Mouse (Mus musculus) liver, embryonic 15.5 days (tissue): ENCODE results near the gene Ovol1. TPM values are rescaled to one million over a fixed set of nuclear protein-coding genes. Genes with fewer than 3 reads are reported as not detected.

ENCODE experiments used
- polyA plus RNA-seq: library from polyadenylated mRNA; unstranded; fragments of >200 nt; fragmentation: Nextera tagmentation; extraction: Ambion mirVana; gene quantifications from 2 replicates; pipeline ENCODE4 v1.2.1, GENCODE M21; 2015

Gene Ovol1
- polyA plus RNA-seq, 1 experiment from 2014 or later: not detected

Other genes with a start within 250 kb of the Ovol1 start
- not detected in 2 replicates for gene Catsper1, start 224.9 kb downstream of the Ovol1 start, polyA plus RNA-seq
- gene Cst6, start 211.1 kb downstream of the Ovol1 start, polyA plus RNA-seq: not detected in 2 replicates
- 26.0 and 26.5 TPM in 2 replicates for gene Eif1ad, start 193.9 kb downstream of the Ovol1 start, polyA plus RNA-seq
- 216 and 231 TPM in 2 replicates for gene Banf1, start 193.5 kb downstream of the Ovol1 start, polyA plus RNA-seq
- 26.5 and 31.5 TPM in 2 replicates for gene Sart1, start 171.9 kb downstream of the Ovol1 start, polyA plus RNA-seq
- gene Tsga10ip, start 158.1 kb downstream of the Ovol1 start, polyA plus RNA-seq: 0.46 TPM in 1 of 2 replicates, not detected in the other
- 61.1 and 64.6 TPM in 2 replicates for gene Drap1, start 135.7 kb downstream of the Ovol1 start, polyA plus RNA-seq
- gene AI837181, start 135.5 kb downstream of the Ovol1 start, polyA plus RNA-seq: 17.6 and 19.8 TPM in 2 replicates
- gene Fosl1, start 113.1 kb downstream of the Ovol1 start, polyA plus RNA-seq: not detected in 2 replicates
- 1.6 TPM in 2 replicates for gene Ccdc85b, start 102.8 kb downstream of the Ovol1 start, polyA plus RNA-seq
- gene Fibp, start 100.0 kb downstream of the Ovol1 start, polyA plus RNA-seq: 25.3 and 28.6 TPM in 2 replicates
- 0.53 and 0.54 TPM in 2 replicates for gene Ctsw, start 92.1 kb downstream of the Ovol1 start, polyA plus RNA-seq
- 16.0 and 17.5 TPM in 2 replicates for gene Efemp2, start 86.7 kb downstream of the Ovol1 start, polyA plus RNA-seq
- gene Mus81, start 72.2 kb downstream of the Ovol1 start, polyA plus RNA-seq: 14.0 and 16.4 TPM in 2 replicates
- 992 and 1,073 TPM in 2 replicates for gene Cfl1, start 70.2 kb downstream of the Ovol1 start, polyA plus RNA-seq
- 0.12 TPM in 1 of 2 replicates, not detected in the other for gene 1700020D05Rik, start 56.9 kb downstream of the Ovol1 start, polyA plus RNA-seq
- 6.8 and 7.0 TPM in 2 replicates for gene Snx32, start 50.1 kb downstream of the Ovol1 start, polyA plus RNA-seq
- gene Ap5b1, start 7.4 kb upstream of the Ovol1 start, polyA plus RNA-seq: 3.6 and 4.0 TPM in 2 replicates
- gene Rnaseh2c, start 41.2 kb upstream of the Ovol1 start, polyA plus RNA-seq: 100 and 122 TPM in 2 replicates
- 16.2 and 17.4 TPM in 2 replicates for gene Kat5, start 49.6 kb upstream of the Ovol1 start, polyA plus RNA-seq
- gene Rela, start 76.8 kb upstream of the Ovol1 start, polyA plus RNA-seq: 23.3 and 24.2 TPM in 2 replicates
- gene Sipa1, start 103.1 kb upstream of the Ovol1 start, polyA plus RNA-seq: 28.2 and 32.5 TPM in 2 replicates
- gene Map3k11, start 128.1 kb upstream of the Ovol1 start, polyA plus RNA-seq: 16.8 and 18.4 TPM in 2 replicates
- gene Pcnx3, start 128.3 kb upstream of the Ovol1 start, polyA plus RNA-seq: 9.2 and 12.1 TPM in 2 replicates
- gene Kcnk7, start 143.7 kb upstream of the Ovol1 start, polyA plus RNA-seq: 0.15 and 0.28 TPM in 2 replicates
- gene Ehbp1l1, start 165.7 kb upstream of the Ovol1 start, polyA plus RNA-seq: 110 and 121 TPM in 2 replicates
- gene Fam89b, start 169.0 kb upstream of the Ovol1 start, polyA plus RNA-seq: 39.3 and 39.8 TPM in 2 replicates
- 1.2 and 3.4 TPM in 2 replicates for gene Ltbp3, start 180.3 kb upstream of the Ovol1 start, polyA plus RNA-seq
- 21.1 and 24.4 TPM in 2 replicates for gene Scyl1, start 210.8 kb upstream of the Ovol1 start, polyA plus RNA-seq